Mouse (Mus musculus) megakaryocyte progenitor cell, adult 5-6 weeks (primary cell): Measurements from ENCODE around the gene Actr5. TPM values are rescaled to one million over a fixed set of nuclear protein-coding genes. Genes with fewer than 3 reads are reported as not detected.
A peak's percentile ranks its signal among the peaks of the same experiment; 100 is the strongest.

Source experiments
- ATAC-seq: replicated peaks from 2 replicates; pipeline ENCODE4 v1.8.0; 2016; ENCODE audit warnings: mild to moderate bottlenecking, moderate TSS enrichment, inconsistent platforms; ENCODE audit not compliant: poor library complexity
- total RNA-seq, 2 experiments: library from RNA; stranded (forward) in 1 of 2; stranded (reverse) in 1 of 2; fragments of 157-497, 149-512 nt in 1 of 2; fragments of 200-1000 nt in 1 of 2; gene quantifications; 2 replicates each; pipeline versions ENCODE4 v1.2.3 to v1.2.4; 2015 to 2017

The Actr5 gene
- total RNA-seq, 2 experiments from 2014 or later = 14.5 to 14.7 TPM

GRCm38 (mm10) chr2:158684247-158684843, 59.7 kb downstream of the Actr5 start:
- ATAC-seq = no peak

GRCm38 (mm10) chr2:158684910-158685309, 60.2 kb downstream of the Actr5 start:
- no peak for ATAC-seq

- ATAC-seq = no peak
Measured at GRCm38 (mm10) chr2:158686394-158686793, 61.7 kb downstream of the Actr5 start.

GRCm38 (mm10) chr2:158687804-158688241, 63.1 kb downstream of the Actr5 start:
- ATAC-seq = 0 out of 2 replicates have a peak, but pooled peaks have one; percentile 2

Other genes with a start within 250 kb of the Actr5 start
- 0.17 and 0.24 TPM in 2 replicates for gene Snhg11, start 249.2 kb upstream of the Actr5 start, total RNA-seq (2015)
- gene Snhg11, start 249.2 kb upstream of the Actr5 start, total RNA-seq (2017) = 0.03 and 0.17 TPM in 2 replicates
- gene Ralgapb, start 215.0 kb upstream of the Actr5 start, total RNA-seq (2015) = 37.8 and 40.9 TPM in 2 replicates
- gene Ralgapb, start 215.0 kb upstream of the Actr5 start, total RNA-seq (2017) = 22.2 and 30.4 TPM in 2 replicates
- not detected in 2 replicates for gene Adig, start 122.3 kb upstream of the Actr5 start, total RNA-seq (2015)
- gene Adig, start 122.3 kb upstream of the Actr5 start, total RNA-seq (2017) = not detected in 2 replicates
- 0.17 TPM in 1 of 2 replicates, not detected in the other for gene Arhgap40, start 112.1 kb upstream of the Actr5 start, total RNA-seq (2015)
- gene Arhgap40, start 112.1 kb upstream of the Actr5 start, total RNA-seq (2017) = not detected in 2 replicates
- gene Slc32a1, start 14.1 kb upstream of the Actr5 start, total RNA-seq (2015) = 0.05 TPM in 1 of 2 replicates, not detected in the other
- gene Slc32a1, start 14.1 kb upstream of the Actr5 start, total RNA-seq (2017) = 0.04 TPM in 1 of 2 replicates, not detected in the other
- gene Ppp1r16b, start 40.5 kb downstream of the Actr5 start, total RNA-seq (2015) = 0.17 and 0.30 TPM in 2 replicates
- gene Ppp1r16b, start 40.5 kb downstream of the Actr5 start, total RNA-seq (2017) = 0.07 and 0.08 TPM in 2 replicates
- 8.9 and 9.3 TPM in 2 replicates for gene Fam83d, start 143.2 kb downstream of the Actr5 start, total RNA-seq (2015)
- gene Fam83d, start 143.2 kb downstream of the Actr5 start, total RNA-seq (2017) = 5.9 and 7.6 TPM in 2 replicates
- gene Dhx35, start 169.9 kb downstream of the Actr5 start, total RNA-seq (2015) = 10.1 and 12.4 TPM in 2 replicates
- 15.3 and 17.3 TPM in 2 replicates for gene Dhx35, start 169.9 kb downstream of the Actr5 start, total RNA-seq (2017)